Mouse (Mus musculus) induced T-regulatory cell, adult 2 months (primary cell): Measurements from ENCODE around the gene Igf2bp3.

Source experiments
- DNase-seq: peaks from one replicate; pipeline ENCODE4 v3.0.0-alpha.2; 2012; ENCODE audit warnings: low read depth

The Igf2bp3 gene

DNA sequence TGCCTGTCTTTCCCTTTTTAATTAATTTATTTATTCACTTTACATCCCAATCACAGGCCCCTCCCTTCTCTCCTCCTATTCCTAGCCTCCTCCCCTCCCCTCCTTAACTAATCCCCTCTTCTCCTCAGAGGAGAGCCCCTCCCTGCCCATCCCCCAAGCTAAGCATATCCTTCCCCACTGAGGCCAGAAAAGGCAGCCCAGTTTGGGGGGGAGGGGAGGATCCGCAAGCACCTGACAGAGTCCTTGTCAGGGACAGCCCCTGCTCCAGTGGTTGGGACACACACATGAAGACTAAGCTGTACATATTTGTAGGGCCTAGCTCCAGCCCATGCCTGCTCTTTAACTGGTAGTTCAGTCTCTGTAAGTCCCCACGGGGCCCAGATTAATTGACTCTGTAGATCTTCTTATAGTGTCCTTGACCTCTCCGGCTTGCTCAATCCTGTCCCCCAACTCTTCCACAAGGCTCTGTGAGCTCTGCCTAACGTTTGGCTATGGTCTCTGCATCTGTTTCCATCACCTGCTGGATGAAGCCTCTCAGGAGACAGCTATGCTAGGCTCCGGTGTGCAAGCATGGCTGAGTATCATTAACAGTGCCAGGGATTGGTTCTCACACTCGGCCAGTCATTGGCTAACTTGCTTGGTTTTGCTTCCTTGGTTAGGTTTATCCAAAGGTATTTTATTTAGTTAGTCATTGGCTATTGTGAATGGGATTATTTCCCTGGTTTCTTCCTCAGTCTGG lies 82.2 kb downstream of the Igf2bp3 start:
- no peak for DNase-seq

DNA sequence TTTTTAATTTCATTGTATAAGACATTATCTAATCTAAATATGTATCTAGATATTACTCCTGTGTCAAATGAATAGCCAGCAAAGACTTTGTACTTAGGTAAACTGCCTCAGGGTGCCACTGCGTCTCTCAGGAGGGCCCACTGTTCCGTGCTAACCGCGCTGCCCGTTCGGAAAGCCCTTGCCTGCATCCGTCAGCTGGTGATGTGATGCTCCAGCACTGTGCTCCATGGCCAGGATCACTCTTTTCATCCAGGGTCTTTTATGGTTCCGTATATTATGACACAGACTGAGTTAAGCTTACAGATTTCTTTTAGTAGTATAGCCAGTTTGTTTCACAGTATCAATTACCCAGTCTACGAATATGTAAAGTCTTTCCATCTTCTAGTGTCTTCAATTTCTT lies 82.9 kb downstream of the Igf2bp3 start:
- no peak for DNase-seq

DNA sequence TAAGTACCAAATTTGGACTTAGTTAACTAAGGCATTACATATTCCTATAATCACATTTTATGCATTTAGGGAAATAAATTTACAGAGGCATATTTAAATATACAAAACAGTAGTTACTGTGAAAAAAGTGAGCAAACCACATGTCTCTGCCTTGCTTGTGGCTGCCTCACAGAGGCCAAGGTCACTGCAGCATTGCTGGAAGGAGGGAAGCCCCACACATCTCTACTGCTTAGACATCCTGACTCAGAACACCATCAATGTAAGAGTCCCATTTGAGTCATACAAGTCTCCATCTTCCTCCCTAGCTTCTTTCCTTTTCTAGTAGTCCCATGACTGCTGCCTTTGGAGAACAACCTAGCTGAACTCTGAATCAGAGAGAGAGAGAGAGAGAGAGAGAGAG lies 84.4 kb downstream of the Igf2bp3 start:
- peak; percentile 19 for DNase-seq

DNA sequence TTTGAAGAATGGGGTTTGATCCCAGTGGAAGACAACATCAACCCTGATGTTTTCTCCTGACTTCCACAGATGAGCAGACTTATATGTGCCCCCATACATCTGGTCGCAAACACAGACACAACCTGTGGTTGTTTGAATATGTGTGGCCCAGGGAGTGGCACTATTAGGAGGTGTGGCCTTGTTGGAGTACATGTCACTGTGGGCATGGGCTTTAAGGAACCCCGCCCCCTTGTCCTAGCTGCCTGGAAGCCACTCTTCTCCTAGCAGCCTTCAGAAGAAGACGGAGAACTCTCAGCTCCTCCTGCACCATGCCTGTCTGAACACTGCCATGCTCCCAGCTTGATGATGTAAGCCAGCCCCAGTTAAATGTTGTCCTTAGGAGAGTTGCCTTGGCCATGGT lies 94.4 kb downstream of the Igf2bp3 start:
- DNase-seq: no peak

DNA sequence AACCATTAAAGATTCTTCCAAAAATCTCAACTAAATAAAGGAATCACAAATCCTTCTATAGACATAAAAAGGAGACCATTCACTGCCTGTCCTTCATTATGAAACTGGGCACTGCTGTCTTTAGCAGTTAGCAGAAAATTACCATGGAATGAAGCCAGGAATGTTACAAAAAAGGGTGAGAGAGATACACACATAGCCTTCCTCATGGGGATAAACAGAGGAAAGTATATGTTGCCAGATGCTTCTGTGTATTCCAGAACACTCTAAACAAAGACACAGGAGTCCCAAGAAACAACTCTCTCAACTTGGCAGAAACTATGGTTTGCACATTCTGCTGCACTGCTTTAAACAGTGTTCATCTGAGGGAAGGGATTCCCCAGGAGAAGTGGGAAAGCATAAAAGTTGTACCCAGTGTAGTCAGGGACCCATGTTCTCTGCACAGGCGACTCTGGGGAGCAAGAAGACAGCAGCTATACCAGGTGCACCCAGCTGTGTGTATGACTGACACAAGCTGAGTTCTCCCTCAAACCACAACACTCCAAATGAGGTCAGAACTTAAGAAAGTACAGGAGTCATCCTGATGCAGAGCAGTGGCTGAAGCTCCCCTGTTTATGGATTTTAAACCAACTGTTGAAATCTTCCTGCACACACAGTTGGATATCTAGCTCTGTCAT lies 95.2 kb downstream of the Igf2bp3 start:
- no peak for DNase-seq

DNA sequence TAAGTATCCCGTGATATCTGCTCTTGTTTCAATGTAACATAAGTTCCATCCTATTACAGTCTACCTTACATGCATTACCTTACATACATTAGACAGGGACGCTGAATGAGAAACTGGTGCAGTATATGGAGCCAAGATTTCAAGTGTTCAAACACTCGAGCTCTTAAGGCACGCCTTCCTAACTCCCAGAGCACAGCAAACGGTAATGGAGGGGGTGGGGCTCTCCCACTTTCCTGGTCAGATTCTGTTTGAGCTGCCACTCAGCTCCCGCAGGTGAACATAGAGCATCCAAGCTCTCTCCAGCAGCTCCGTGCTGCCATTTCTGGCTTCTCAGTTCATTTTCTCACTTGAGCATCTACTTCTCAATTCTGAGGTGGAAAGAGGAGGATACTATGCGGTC lies 96.3 kb downstream of the Igf2bp3 start:
- DNase-seq: no peak

DNA sequence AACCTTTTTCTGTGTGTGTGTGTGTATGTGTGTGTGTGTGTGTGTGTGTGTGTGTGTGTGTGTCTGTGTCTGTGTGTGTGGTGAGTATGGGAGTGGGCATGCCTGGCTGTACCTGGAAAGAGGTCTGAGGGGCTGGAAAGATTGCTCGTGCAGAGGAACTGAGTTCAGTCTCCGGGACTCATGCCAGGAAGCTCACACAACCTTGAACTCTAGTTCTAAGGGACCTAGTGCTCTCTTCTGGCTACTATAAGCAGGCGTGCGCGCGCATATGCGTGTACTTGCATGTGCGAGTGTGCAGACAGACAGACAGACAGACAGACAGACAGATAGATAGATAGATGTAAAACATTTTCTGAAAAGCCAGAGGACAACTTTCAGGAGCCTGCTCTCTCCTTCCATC lies 98.5 kb downstream of the Igf2bp3 start:
- DNase-seq: no peak

DNA sequence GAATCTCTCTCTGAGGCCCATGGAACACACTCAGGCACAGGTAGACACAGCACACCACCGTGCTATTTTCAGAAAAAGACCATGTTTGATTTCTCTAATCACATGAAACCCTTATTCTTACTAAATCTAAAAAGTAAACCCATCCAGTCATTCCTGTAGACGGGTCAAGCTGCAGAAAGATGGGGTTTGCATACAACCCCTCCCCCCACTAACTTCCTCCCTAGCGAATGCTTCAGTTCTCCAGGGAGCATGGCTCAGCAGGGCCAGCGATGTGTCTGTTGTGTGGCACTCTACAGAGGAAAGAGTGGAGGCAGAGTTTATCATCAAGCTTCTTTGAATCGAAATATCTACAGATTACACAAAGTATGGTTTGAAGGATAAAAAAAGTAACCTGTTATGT lies 99.2 kb downstream of the Igf2bp3 start:
- DNase-seq: no peak

DNA sequence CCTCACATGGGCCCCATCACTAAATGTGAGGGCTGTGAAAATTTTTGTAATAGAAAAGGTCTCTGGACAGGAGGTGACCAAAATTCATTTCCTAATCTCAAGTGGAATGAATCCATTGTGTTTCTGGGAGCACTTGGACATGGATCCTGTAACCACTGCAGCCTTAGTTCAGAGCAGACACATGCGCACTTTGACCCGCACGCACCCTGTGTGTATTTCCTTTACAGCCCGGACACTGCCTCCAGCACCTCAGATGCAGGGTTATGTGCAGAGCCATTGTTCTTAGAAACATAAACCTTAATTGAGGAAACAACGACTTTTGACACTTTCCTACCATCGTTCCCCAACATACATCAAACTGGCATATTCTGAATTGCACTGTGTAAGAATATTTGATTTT lies 100.3 kb downstream of the Igf2bp3 start:
- no peak for DNase-seq

DNA sequence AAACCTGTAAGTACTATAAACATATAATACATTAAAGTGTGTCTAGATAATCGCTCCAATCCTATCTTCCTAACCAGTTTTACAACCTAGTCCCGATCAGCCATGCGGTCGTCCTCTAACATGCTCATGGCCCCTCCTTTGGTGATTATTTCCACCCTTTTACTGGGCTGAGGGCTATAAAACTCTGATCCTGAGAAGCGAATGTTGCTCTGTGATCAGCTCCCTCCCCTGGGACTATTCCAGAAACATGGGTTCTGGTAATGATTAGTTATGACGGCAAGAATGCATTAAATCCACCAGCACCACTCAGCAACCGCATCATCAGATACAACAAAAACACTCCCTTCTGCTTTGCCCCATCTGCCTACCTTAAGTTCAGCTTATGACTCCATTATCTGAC lies 100.9 kb downstream of the Igf2bp3 start:
- DNase-seq: no peak

DNA sequence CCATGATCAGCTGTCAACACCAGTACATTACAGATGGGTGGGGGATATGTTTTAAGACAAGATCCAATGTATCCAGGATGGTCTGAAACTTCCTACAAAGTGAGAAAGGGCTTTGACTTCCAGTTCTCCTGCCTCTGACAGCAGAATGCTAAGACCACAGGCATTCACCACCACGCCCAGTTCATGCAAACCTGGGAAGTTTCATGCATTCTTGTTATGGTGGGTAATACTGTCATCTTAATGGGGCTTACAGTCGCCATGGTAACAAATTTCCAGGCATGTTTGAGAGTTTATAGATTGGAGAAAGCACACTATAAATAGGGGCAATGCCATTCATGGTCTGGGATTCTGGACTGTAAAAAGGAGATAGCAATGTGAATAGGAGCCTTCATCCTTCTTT lies 105.6 kb downstream of the Igf2bp3 start:
- no peak for DNase-seq

DNA sequence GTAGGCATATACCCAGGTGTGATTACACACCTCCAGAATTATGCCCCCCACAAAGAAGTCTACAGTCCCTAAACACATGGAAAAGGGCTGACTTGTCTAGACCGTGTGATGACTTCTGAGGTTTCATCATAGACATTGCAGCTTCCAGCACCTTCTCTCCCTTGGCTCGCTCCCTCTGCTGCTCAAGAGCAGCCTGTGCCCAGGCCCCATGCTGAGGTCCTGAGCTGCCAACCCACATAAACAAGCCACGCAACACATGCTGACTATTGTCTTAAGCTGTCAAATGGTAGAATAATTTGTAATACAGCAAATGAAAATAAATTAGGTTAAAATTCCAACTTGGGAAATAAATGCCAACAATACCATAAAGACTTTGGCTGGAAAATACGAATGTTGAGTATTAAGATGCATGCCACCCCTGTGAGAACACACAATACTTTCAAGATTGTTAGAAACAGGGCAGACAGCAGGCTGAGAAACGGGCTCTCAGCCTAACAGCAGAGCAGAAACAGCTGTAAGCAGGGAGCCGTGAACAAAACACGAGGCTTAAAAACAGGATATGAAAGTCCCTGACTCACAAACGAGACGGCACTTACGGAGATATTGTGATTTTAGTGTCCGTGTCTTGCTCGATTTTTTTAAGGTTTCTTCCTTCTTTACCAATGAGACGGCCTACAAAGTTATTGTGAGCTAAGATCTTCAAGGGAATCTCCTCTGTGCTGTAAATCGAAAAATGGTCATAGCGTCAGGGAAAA lies 107.8 kb downstream of the Igf2bp3 start:
- DNase-seq: no peak

DNA sequence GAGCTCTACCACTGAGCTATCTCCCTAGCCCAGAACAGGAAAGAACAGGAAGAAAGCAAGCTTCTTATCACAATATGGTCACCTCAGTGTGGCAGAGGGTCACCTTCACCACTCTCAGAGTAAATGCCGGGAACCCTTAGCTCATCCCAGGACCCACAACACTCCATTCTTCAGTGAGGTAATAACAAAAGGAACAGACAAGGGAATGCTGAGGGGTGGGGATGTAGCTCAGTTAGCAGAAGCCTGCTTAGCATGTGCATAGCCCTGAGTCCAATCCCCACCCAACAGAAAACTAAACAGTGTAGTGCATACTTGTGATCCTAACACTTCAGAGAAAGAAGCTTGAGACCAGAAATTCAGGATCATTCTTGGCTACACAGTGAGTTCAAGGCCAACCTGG lies 115.7 kb downstream of the Igf2bp3 start:
- no peak for DNase-seq

DNA sequence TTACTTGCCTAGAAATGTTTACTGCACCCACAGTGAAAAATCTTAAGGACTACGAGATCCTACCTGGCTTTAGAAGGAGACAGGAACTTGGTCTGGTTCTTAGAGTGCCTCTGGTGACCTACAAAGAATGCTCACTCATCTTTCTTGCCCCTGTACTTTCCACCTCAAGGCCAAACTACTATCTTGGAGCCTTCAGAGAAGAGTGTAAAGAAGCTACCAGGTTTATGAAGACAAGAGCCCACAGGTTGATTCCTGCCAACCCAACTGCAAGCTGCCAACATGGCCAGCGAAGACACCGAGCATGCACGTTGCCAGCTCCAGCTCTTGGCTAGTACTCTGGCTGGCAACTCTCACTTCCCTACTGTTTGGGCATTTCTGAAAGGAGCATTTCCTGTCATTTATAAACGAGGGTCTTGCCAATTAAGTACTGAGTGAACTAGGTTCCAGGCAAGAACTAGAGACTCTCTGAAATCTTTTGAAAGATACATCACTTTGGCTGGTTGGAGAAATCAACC lies 117.1 kb downstream of the Igf2bp3 start:
- no peak for DNase-seq

DNA sequence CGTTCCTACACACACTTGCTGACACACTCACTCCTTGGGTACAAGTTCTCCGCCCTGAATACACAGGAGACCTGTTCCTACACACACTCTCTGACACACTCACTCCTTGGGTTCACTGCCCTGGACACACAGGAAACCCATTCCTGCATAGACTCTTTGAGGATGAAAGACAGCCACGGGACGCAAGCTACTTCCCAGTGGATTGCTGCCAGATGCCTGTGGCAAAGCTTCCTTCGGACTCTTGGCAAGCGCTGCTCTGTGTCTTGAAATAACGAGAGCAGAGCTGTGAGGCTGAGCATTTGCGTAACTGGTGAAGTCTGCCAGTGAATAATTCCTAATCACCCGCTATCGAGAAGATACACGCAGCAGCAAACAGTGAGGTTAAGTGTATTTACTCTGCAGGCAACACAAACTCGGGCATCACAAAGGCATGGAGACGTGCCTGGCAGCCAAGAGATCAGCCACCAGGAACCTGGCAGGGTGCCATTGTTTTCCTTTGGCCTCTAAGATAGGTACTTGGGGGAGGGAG lies 117.8 kb downstream of the Igf2bp3 start:
- no peak for DNase-seq

DNA sequence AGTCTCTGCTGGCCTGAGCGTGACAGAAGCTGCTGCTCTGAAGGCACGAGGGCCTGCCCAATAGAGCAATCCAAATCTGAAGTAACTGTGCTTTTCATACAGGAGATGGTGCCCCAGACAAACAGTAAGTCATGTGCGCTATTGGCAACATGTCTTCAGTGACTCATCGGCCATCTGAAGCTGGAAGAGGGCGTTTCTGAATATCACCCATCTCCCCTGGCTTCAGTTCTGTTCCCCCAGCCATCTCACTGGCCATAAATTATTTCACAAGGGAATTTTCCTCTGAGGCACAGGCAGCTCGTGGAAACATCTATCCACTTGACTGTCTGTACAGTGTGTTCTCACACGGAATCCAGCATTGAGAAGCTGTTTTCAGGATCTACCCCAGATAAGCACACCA lies 118.3 kb downstream of the Igf2bp3 start:
- DNase-seq: no peak

DNA sequence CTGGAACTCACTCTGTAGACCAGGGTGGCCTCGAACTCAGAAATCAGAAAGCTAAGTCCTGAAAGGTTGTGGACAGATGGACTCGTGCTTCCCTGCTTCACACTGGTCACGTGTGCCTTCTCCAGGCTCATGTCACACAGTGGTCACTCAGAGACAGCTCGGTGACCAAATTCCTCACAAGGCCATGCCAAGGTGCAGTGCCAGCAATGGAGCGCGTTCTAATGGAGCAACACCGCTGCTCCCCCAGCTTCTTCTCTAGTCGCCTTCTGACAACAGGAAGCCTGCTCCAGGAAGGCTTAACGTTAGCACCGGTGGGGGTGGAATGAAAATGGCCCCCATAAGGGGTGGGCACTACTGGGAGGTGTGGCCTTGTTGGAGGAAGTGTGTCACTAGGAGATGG lies 119.8 kb downstream of the Igf2bp3 start:
- DNase-seq: no peak

DNA sequence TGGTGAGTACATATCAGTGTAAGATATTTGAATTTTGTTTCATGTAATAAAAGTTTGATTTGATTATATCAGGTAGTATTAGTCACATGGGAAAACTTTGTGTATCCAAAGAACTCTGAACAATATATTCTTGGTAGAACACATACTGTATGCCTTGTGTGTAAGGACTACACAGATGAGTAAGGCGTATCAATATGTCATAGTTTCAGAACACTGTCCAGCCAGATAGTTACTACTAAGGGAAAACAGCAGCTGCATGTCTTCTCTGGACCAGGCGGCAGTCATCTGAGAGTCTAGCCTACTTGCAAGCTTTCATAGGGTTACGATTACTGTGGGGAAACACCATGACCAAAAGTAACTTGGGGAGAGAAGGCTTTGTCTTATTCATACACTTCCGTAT lies 131.7 kb downstream of the Igf2bp3 start:
- DNase-seq: no peak

DNA sequence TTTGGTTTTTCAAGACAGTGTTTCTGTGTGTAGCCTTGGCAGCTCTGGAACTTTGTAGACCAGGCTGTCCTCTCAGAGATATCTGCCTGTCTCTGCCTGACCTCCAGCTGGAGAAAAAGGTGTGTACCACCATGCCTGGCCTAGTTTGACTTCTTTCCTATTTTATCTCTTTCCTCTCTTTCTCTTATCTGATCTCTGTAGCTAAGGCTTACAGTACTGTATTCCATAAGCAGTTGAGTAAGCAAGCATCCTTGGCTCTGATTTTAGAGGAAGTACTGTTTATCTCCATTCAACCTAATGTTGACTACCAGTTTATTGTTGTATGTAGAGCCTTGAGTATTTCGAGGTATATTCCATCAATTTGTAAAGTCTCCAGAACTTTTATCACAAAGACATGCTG lies 135.4 kb downstream of the Igf2bp3 start:
- no peak for DNase-seq

DNA sequence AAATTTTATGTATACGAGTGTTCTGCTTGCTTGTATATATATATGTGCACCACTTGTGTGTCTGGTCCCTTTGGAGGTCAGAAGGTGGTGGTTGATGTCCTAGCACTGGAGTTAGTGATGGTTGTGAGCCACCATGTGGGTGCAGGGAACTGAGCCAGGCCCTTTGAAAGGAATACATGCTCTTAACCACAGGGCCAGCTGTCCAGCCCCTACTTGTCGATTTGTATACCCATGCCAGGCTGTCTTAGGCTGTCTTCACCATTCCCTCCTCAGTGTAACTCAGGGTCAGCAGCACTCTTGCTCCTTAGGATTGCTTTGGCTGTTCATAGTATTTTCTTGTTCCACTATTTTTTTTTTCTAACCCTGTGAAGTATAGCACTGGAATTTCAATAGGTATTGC lies 136.9 kb downstream of the Igf2bp3 start:
- no peak for DNase-seq

DNA sequence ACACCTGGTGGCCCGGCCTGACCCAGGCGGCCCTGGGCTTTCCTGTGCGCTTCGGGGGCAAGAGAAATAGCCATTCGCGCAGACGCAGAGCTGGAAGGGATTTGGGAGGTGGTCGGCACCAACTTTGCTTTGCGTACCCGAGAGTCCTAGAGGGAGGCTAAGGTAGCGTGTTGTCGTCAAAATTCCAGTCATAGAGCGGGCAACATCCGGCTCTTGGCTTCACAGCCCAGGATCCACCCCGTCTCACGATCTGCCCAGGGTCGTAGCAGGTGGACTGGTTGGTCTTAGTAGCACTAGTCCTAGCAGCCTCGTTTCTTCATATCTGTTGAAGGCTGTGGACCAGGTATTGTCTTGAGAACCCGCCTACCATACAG lies 140.7 kb downstream of the Igf2bp3 start:
- DNase-seq: peak; percentile 69

DNA sequence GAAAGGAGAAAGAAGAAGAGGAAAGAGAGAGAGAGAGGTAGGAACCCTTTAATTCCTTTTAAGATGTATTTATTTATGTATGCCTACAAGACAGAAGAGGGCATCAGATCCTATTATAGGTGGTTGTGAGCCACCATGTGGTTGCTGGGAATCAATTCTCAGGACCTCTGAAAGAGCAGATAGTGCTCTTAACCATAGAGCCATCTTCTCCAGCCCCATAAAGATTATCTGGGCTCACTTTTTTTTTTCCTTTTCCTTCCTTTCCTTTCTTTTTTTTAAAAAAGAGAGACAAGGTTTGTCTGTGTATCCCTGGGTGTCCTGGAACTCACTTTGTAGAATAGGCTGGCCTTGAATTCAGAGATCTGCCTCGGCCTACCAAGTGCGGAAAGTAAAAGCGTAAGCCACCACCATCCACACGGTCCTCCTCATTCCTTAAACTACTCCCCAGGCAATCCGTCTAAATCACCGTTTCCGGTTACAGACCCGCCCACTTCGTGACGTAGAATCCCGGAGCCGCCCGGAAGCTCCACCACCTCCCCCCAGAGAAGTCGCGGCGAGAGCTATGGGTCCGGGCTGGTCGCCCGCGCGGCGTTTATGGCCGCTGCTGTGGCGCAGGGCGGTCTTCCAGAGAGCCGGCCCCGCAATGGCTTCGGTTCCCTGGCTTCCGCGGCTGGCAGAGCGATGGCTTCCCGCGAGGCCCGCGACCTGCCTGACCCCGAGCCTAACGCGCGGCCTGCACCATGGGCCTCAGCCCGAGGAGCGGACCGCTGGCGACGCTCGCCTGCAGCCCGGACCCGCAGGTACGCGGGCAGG lies 141.2 kb downstream of the Igf2bp3 start, which contains the start of gene Malsu1:
Gene Malsu1, plus strand, starts transcription at position 492 of the 813 bp plus-strand sequence.
- peak; percentile 96 for DNase-seq
